Mouse (Mus musculus) MEL (cell line): ENCODE results near the gene Erg. TPM values are rescaled to one million over a fixed set of nuclear protein-coding genes. Genes with fewer than 3 reads are reported as not detected.

Experiments
- DNase-seq: peaks from one replicate; pipeline ENCODE4 v3.0.0; 2011; ENCODE audit warnings: low read depth, low spot score
- H3K27ac ChIP-seq: 2 replicates; pipeline ENCODE4 v1.5.1; 2012; ENCODE audit warnings: low read depth, mild to moderate bottlenecking, control low read depth, low read length, moderate library complexity; ENCODE audit not compliant: control insufficient read depth
- H3K27me3 ChIP-seq, 2 experiments: fragments of 150-350 bp in 1 of 2; sonication (generic) in 1 of 2; 2 replicates each; pipeline ENCODE4 v1.6.1; 2012; ENCODE audit warnings: low read length in 2 of 2, mild to moderate bottlenecking in 2 of 2, improper control_type of control experiment in 1 of 2, moderate library complexity in 1 of 2; ENCODE audit not compliant: insufficient read depth in 2 of 2, control insufficient read depth in 1 of 2
- H3K36me3 ChIP-seq, 2 experiments: 2 replicates each; pipeline ENCODE4 v1.6.1; 2012 to 2014; ENCODE audit warnings: low read length in 2 of 2, improper control_type of control experiment in 1 of 2, inconsistent platforms in 1 of 2, mild to moderate bottlenecking in 1 of 2; ENCODE audit not compliant: insufficient read depth in 2 of 2, control insufficient read depth in 1 of 2
- H3K4me1 ChIP-seq, 2 experiments: fragments of 150-350 bp in 1 of 2; sonication (generic) in 1 of 2; 2 replicates each; pipeline ENCODE4 v1.6.1; 2012; ENCODE audit warnings: low read length in 2 of 2, improper control_type of control experiment in 1 of 2, mild to moderate bottlenecking in 1 of 2; ENCODE audit not compliant: insufficient read depth in 2 of 2, control insufficient read depth in 1 of 2
- H3K4me3 ChIP-seq, 2 experiments: fragments of 150-350 bp in 1 of 2; sonication (generic) in 1 of 2; 2 replicates each; pipeline ENCODE4 v1.5.1; 2012; ENCODE audit warnings: low read depth in 2 of 2, low read length in 2 of 2, mild to moderate bottlenecking in 2 of 2, moderate library complexity in 2 of 2, control low read depth in 1 of 2, improper control_type of control experiment in 1 of 2; ENCODE audit not compliant: control insufficient read depth in 1 of 2, insufficient read depth in 1 of 2
- H3K79me2 ChIP-seq: 2 replicates; pipeline ENCODE4 v1.6.1; 2012; ENCODE audit warnings: mild to moderate bottlenecking, low read length, moderate library complexity; ENCODE audit not compliant: control insufficient read depth, poor library complexity, insufficient read depth
- H3K9ac ChIP-seq: 2 replicates; pipeline ENCODE4 v1.6.1; 2012; ENCODE audit warnings: low read depth, mild to moderate bottlenecking, control low read depth, low read length, moderate library complexity; ENCODE audit not compliant: control insufficient read depth, poor library complexity, severe bottlenecking
- H3K9me3 ChIP-seq: fragments of 150-350 bp; sonication (generic); replicated peaks from 2 replicates; pipeline ENCODE4 v1.6.1; 2012; ENCODE audit warnings: mild to moderate bottlenecking, low read length, improper control_type of control experiment, moderate library complexity; ENCODE audit not compliant: insufficient read depth
- BHLHE40 ChIP-seq: IDR thresholded peaks from 2 replicates; pipeline ENCODE4 v1.6.1; 2012; ENCODE audit warnings: low read depth, mild to moderate bottlenecking, inconsistent platforms, low read length, improper control_type of control experiment, borderline replicate concordance
- CHD1 ChIP-seq: IDR thresholded peaks from 2 replicates; pipeline ENCODE4 v1.6.1; 2012; ENCODE audit warnings: low read depth, mild to moderate bottlenecking, inconsistent platforms, low read length, improper control_type of control experiment
- ELF1 ChIP-seq: IDR thresholded peaks from 2 replicates; pipeline ENCODE4 v1.6.1; 2014; ENCODE audit warnings: low read depth, mild to moderate bottlenecking, inconsistent platforms, low read length, improper control_type of control experiment, moderate library complexity
- ETS1 ChIP-seq: IDR thresholded peaks from 2 replicates; pipeline ENCODE4 v1.6.1; 2012; ENCODE audit warnings: low read depth, mild to moderate bottlenecking, inconsistent platforms, low read length, improper control_type of control experiment, moderate library complexity
- GABPA ChIP-seq: IDR thresholded peaks from 2 replicates; pipeline ENCODE4 v1.6.1; 2012; ENCODE audit warnings: low read depth, mild to moderate bottlenecking, inconsistent platforms, low read length, improper control_type of control experiment, moderate library complexity
- MAFK ChIP-seq: IDR thresholded peaks from 2 replicates; pipeline ENCODE4 v1.6.1; 2011; ENCODE audit warnings: low read depth, mild to moderate bottlenecking, low read length, improper control_type of control experiment, borderline replicate concordance
- MAX ChIP-seq: IDR thresholded peaks from 2 replicates; pipeline ENCODE4 v1.6.1; 2011; ENCODE audit warnings: low read length, improper control_type of control experiment
- MAZ ChIP-seq: IDR thresholded peaks from 2 replicates; pipeline ENCODE4 v1.6.1; 2012; ENCODE audit warnings: low read depth, mild to moderate bottlenecking, inconsistent platforms, low read length, improper control_type of control experiment
- MEF2A ChIP-seq: IDR thresholded peaks from 2 replicates; pipeline ENCODE4 v1.6.1; 2014; ENCODE audit warnings: low read depth, mild to moderate bottlenecking, inconsistent platforms, low read length, improper control_type of control experiment; ENCODE audit not compliant: poor library complexity, insufficient replicate concordance, severe bottlenecking; ENCODE audit errors: extremely low read depth
- MXI1 ChIP-seq: IDR thresholded peaks from 2 replicates; pipeline ENCODE4 v1.6.1; 2011; ENCODE audit warnings: mild to moderate bottlenecking, low read depth, low read length, improper control_type of control experiment
- MYB ChIP-seq: IDR thresholded peaks from 2 replicates; pipeline ENCODE4 v1.6.1; 2011; ENCODE audit warnings: mild to moderate bottlenecking, low read depth, low read length, improper control_type of control experiment
- MYC ChIP-seq: IDR thresholded peaks from 2 replicates; pipeline ENCODE4 v1.6.1; 2011; ENCODE audit warnings: low read depth, mild to moderate bottlenecking, low read length, improper control_type of control experiment, moderate library complexity
- NELFE ChIP-seq: IDR thresholded peaks from 2 replicates; pipeline ENCODE4 v1.6.1; 2011; ENCODE audit warnings: low read depth, low read length, improper control_type of control experiment
- POLR2AphosphoS2 ChIP-seq: IDR thresholded peaks from 2 replicates; pipeline ENCODE4 v1.6.1; 2011; ENCODE audit warnings: low read length, improper control_type of control experiment
- POLR2AphosphoS5 ChIP-seq: IDR thresholded peaks from 2 replicates; pipeline ENCODE4 v1.6.1; 2012; ENCODE audit warnings: low read depth, borderline replicate concordance, mild to moderate bottlenecking, inconsistent platforms, low read length, moderate library complexity, mixed read lengths
- RCOR1 ChIP-seq: IDR thresholded peaks from 2 replicates; pipeline ENCODE4 v1.6.1; 2012; ENCODE audit warnings: low read depth, mild to moderate bottlenecking, inconsistent platforms, low read length, improper control_type of control experiment
- TBP ChIP-seq: IDR thresholded peaks from 2 replicates; pipeline ENCODE4 v1.8.0; 2011; ENCODE audit warnings: low read depth, low read length, improper control_type of control experiment
- USF1 ChIP-seq: IDR thresholded peaks from 2 replicates; pipeline ENCODE4 v1.6.1; 2014; ENCODE audit warnings: low read depth, mild to moderate bottlenecking, inconsistent platforms, low read length, improper control_type of control experiment, moderate library complexity
- USF2 ChIP-seq, 2 experiments: IDR thresholded peaks; 2 replicates each; pipeline ENCODE4 v1.6.1; 2011 to 2012; ENCODE audit warnings: improper control_type of control experiment in 2 of 2, low read length in 2 of 2, borderline replicate concordance in 1 of 2, inconsistent platforms in 1 of 2, low read depth in 1 of 2, mild to moderate bottlenecking in 1 of 2; ENCODE audit not compliant: insufficient read depth in 1 of 2
- ZMIZ1 ChIP-seq: IDR thresholded peaks from 2 replicates; pipeline ENCODE4 v1.6.1; 2012; ENCODE audit warnings: low read depth, mild to moderate bottlenecking, inconsistent platforms, low read length, improper control_type of control experiment, moderate library complexity
- polyA plus RNA-seq, 2 experiments: library from polyadenylated mRNA; stranded (reverse) in 1 of 2; unstranded in 1 of 2; fragments of >175 nt in 1 of 2; fragments of >200 nt in 1 of 2; gene quantifications; 2 replicates each; pipeline versions ENCODE4 v1.2.1 to v1.2.4; 2012; ENCODE audit warnings: low replicate concordance in 2 of 2, low read depth in 1 of 2; ENCODE audit not compliant: insufficient read length in 2 of 2, insufficient read depth in 1 of 2, missing spikeins in 1 of 2
- total RNA-seq: library from RNA; depleted of rRNA; stranded (reverse); fragments of 300-350 nt; gene quantifications from 2 replicates; pipeline ENCODE4 v1.2.3, GENCODE M21; 2012

Erg gene
- total and polyA plus RNA-seq, 3 experiments: 0.11 to 0.27 TPM; not detected in 1

- Histone ChIP-seq H3K27me3 (no peaks in the 10 kb centered on the region; a peak in 1 of 4 replicates), H3K9ac (no peak overlapping the region), H3K79me2 (no peaks in the 10 kb centered on the region), H3K4me1 (no peaks in the 10 kb centered on the region), H3K36me3 (no peaks in the 10 kb centered on the region), H3K9me3 (no peaks in the 10 kb centered on the region), H3K27ac (no peak overlapping the region), H3K4me3 (no peak overlapping the region)
- TF ChIP-seq RCOR1 (no peak), POLR2AphosphoS2 (no peak), USF1 (no peak), MEF2A (no peak), NELFE (no peak), MYC (no peak), BHLHE40 (no peak), MAFK (no peak), MXI1 (no peak), TBP (no peak), MAX (no peak), GABPA (no peak), CHD1 (no peak), USF2 (IDR thresholded peaks at IDR 0.05; ENCODE audit: borderline replicate concordance in 1 of 2, insufficient read depth in 1 of 2, low read depth in 1 of 2, low read length in 2 of 2) (no peak), POLR2AphosphoS5 (no peak), MYB (no peak), MAZ (no peak), ELF1 (no peak), ZMIZ1 (no peak), ETS1 (no peak)
- DNase-seq: no peak
These were observed 35.9 kb downstream of the Erg start for GRCm38 (mm10) chr16:95550496-95550895.

- H3K27me3 ChIP-seq: peaks cover 2 to 3% of the 10 kb centered on the region in 2 experiments; a peak in 3 of 4 replicates
- DNase-seq: no peak
- H3K27ac ChIP-seq: no peak overlapping the region
- TF ChIP-seq NELFE (no peak), MAFK (peak; percentile 46; the same call in 1 of the 2 replicates)
- H3K9ac ChIP-seq: no peak overlapping the region
- H3K4me3 ChIP-seq: no peak overlapping the region
- H3K79me2 ChIP-seq: no peaks in the 10 kb centered on the region
- no peaks in the 10 kb centered on the region for H3K4me1 ChIP-seq
- no peaks in the 10 kb centered on the region for H3K36me3 ChIP-seq
- H3K9me3 ChIP-seq: no peaks in the 10 kb centered on the region
These were observed 41.6 kb downstream of the Erg start for GRCm38 (mm10) chr16:95544753-95545152.
